Mouse (Mus musculus) layer of hippocampus, postnatal 25 days (tissue): ENCODE measurements around the gene Reg1. TPM values are rescaled to one million over a fixed set of nuclear protein-coding genes. Genes with fewer than 3 reads are reported as not detected.
"Not testable (repeated sequence)": the region's sequence is repeated elsewhere in the genome, so short reads cannot be mapped to it uniquely, and the experiment has no call there.

Experiments
- DNase-seq, 2 experiments: peaks; one replicate each; pipeline ENCODE4 v3.0.0; 2022; ENCODE audit warnings: mixed read lengths in 2 of 2, low spot score in 1 of 2; ENCODE audit errors: extremely low spot score in 1 of 2
- total RNA-seq, 2 experiments: library from RNA; stranded (reverse); gene quantifications; 2 replicates each; pipeline ENCODE4 v1.2.3; 2021

The Reg1 gene
- not detected for total RNA-seq

DNA sequence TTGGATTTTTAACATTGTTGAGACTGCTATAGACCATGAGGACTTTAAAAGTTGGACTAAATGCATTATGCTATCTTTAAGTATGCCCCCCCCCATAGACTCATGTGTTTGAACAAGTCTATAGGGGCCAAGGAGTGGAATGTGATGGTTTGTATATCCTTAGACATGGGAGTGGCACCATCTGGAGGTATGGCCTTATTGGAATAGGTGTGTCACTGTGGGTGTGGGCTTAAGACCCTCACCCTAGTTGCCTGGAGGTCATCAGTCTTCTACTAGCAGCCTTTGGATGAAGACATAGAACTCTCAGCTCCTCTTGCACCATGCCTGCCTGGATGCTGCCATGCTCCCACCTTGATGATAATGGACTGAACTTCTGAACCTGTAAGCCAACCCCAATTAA, at the start of gene Reg1:
Gene Reg1, plus strand, starts transcription at position 301 of the 400 bp plus-strand sequence.
- not testable (repeated sequence) for DNase-seq

DNA sequence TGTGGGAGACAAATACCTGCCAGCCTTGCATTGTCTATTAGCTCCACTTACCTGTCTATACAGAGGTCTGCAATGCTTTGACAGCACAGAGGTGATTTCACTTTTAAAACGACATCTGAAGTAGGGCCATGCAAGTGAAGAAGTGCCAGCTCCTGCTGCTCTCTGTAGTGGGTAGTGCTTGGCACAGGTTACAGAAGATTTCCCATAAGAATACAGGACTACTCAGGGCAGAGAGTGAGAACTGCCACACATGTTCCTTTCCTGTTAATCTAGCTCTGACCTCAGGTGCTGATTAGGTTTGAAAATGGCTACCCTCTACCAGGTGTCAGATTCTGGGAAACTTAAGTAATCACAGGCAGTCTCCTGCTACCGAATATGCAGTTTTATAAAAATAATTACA, 43.7 kb upstream of the Reg1 start, which contains the start of gene Reg3d:
Gene Reg3d, minus strand, starts transcription at position 101 of the 400 bp plus-strand sequence.
- no peak for DNase-seq

- DNase-seq, result no peak
These were observed 42.1 kb upstream of the Reg1 start, which contains the start of gene Reg3a for GRCm38 (mm10) chr6:78380409-78380808. Gene Reg3a (plus strand): TSS chr6:78380709.

GRCm38 (mm10) chr6:78385609-78386008, 36.9 kb upstream of the Reg1 start:
- DNase-seq, result no peak

DNA sequence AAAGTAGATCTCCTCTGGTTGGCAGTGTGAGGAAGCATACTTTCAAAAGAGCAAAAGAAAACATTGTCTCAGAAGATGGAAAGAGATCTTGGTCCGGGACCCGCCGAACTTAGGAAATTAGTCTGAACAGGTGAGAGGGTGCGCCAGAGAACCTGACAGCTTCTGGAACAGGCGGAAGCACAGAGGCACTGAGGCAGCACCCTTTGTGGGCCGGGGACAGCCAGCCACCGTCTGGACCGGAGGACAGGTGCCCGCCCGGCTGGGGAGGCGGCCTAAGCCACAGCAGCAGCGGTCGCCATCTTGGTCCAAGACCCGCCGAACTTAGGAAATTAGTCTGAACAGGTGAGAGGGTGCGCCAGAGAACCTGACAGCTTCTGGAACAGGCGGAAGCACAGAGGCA, 27.2 kb upstream of the Reg1 start, which contains the start of gene Reg2:
Gene Reg2, plus strand, starts transcription at position 301 of the 400 bp plus-strand sequence.
- not testable (repeated sequence) for DNase-seq

- no peak for DNase-seq
These were observed 3.0 kb downstream of the Reg1 start for GRCm38 (mm10) chr6:78425497-78425896.

- DNase-seq, result no peak
These were observed 24.7 kb downstream of the Reg1 start for GRCm38 (mm10) chr6:78447202-78447601.

GRCm38 (mm10) chr6:78448409-78448808, 25.9 kb downstream of the Reg1 start:
- DNase-seq, result no peak

GRCm38 (mm10) chr6:78452804-78453203, 30.3 kb downstream of the Reg1 start:
- no peak for DNase-seq

DNA sequence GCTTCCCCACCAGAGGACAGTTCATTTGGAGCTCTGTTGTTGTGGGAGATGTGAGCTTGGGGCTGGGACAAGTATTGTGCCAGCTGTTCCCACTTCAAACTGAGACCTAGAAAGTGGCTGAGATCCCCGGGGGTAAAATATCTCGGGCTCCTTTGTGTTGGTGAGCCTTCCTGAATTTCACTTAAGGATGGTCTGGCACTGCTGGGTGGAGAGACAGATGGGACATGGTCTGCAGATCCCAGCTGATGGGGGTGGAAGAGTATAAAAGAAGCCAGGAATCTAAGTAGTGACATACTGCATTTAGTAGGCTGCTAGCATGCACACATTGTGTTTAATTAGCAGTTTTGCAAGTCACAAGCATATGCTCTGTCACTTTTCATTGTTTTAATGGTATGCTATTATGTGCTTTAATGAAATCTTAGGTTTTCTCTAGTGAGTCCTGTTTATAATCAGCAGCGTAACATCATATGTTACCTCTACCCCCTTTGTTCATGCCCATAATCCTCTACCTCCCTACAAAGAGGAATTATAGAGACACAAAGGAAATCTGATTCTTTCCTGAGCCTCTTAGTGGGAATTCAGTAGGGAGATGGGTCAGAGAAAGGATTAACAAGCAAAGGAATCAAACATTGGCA, 37.8 kb downstream of the Reg1 start:
- peak; percentile 8 to 21 for DNase-seq

- DNase-seq, result no peak
These were observed 39.8 kb downstream of the Reg1 start for GRCm38 (mm10) chr6:78462360-78462759.

DNA sequence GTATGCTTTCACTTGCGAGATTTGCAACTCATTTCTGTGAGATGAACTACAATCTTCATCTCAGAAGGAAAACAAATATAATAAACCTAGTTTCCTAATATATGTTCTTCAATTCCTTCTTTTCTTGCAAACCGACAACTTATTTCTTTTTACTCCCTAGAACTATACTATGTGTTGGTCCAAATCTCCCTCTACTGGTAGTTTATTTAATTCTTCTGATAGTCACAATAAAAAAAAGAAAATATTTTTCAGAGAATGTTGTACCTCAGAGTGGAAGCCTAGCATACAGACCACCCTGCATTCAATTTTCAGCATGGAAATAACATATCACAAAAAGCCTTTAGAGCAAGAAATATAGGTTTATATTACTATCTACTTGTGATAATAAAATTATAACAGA, 40.8 kb downstream of the Reg1 start:
- no peak for DNase-seq

DNA sequence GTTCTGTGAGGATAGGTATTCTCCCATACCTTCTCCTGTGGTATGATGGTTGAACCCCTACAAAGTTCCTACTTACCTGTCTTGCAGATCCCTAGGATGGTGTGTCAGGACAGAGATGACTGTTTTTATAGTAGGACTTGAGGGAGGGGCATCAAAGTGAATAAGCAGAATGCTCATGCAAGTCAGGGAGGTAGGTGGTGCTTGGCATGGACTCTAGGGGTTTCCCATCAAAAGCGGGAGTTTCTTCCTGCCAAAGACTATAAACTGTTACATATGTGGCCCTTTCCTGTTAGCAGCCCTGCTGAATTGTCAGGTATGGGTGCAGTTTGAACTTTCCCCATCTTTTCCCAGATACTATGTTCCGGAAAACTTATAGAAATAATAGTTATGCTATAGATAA, 46.3 kb downstream of the Reg1 start, which contains the start of gene Reg3g:
Gene Reg3g, minus strand, starts transcription at position 101 of the 400 bp plus-strand sequence.
- no peak for DNase-seq

DNA sequence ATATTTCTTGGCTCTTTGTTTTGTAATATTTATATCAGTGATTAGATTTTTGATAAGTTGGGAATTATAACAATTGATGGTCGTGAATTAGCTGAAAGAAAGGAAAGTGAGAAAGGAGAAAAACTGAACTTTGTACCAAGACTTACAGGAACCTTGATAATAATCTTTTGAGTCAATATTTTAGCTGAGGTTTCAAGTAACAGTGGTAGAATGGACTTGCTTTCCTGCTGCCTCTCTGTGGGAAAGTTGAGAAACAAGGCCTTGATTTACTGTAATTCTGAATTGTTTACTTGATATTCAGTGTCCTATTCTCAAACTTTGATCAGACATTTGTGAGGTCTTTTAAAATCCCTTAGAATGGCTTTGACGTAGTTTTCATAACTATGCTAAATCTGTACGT, 46.8 kb downstream of the Reg1 start:
- DNase-seq, result no peak

Other genes starting within 250 kb of the Reg1 start
- not detected for gene Reg3b, start 52.1 kb upstream of the Reg1 start, total RNA-seq
- not detected for gene Reg3d, start 43.8 kb upstream of the Reg1 start, total RNA-seq
- not detected for gene Reg3a, start 42.0 kb upstream of the Reg1 start, total RNA-seq
- not detected for gene Reg2, start 27.1 kb upstream of the Reg1 start, total RNA-seq
- not detected for gene Reg3g, start 46.2 kb downstream of the Reg1 start, total RNA-seq